ENCODE assay signal across 20 mouse cellular contexts in genomic region chr10:59992024-59992423, GRCm38 (mm10). TPM values are rescaled to one million over a fixed set of nuclear protein-coding genes. Genes with fewer than 3 reads are reported as not detected.
DNase-seq lines count a peak whose midpoint lies in the region; ATAC-seq and TF ChIP-seq lines count a peak whose summit lies in the region.
"Had no signal": no experiment of that assay in that cellular context is flagged by ENCODE, and none has a peak within 500 bp of the region (broad histone marks: within the 10 kb centered on the region; RNA-seq: fewer than 3 reads in every experiment).

No protein-coding gene starts in this region.

- TF ChIP-seq CTCF in hindbrain, postnatal 0 days (IDR thresholded peaks at IDR 0.05; ENCODE audit: low read depth): no peak
- TF ChIP-seq CTCF in kidney, postnatal 0 days (IDR thresholded peaks at IDR 0.05; ENCODE audit: low read depth): no peak

- ATAC-seq in embryonic facial prominence, embryonic 13.5 days (ENCODE audit: insufficient number of reproducible peaks, insufficient read depth, low FRiP score, low TSS enrichment, low read depth): no peak
- ATAC-seq in heart, embryonic 15.5 days (replicated peaks; ENCODE audit: insufficient number of reproducible peaks, insufficient read depth, low FRiP score, low read depth): no peak
- ATAC-seq in hindbrain, postnatal 0 days: peak; percentile 28; the same call in 1 of the 2 replicates
- ATAC-seq in hindbrain, embryonic 14.5 days (ENCODE audit: low FRiP score): no peak
- ATAC-seq in kidney, postnatal 0 days (replicated peaks; ENCODE audit: low FRiP score, low read depth): peak; percentile 47; the same call in 1 of the 2 replicates
- ATAC-seq: CD4-positive, CD25-positive, alpha-beta regulatory T cell, adult 4 months; forebrain, embryonic 15.5 days; inflammation-experienced regulatory T-cells, adult 6 months had no signal

- H3K4me1 ChIP-seq in embryonic facial prominence, embryonic 13.5 days: no peaks in the 10 kb centered on the region
- no peaks in the 10 kb centered on the region for H3K4me1 ChIP-seq in embryonic facial prominence, embryonic 10.5 days
- H3K4me1 ChIP-seq in heart, embryonic 15.5 days (replicated peaks): peaks cover 28% of the 10 kb centered on the region
- H3K4me1 ChIP-seq in hindbrain, postnatal 0 days (ENCODE audit: insufficient read depth, low read length): no peaks in the 10 kb centered on the region
- 0 out of 2 replicates have a peak, but pooled peaks cover 5% of the 10 kb centered on the region for H3K4me1 ChIP-seq in hindbrain, embryonic 14.5 days (replicated peaks; ENCODE audit: control insufficient read depth, insufficient read depth, low read length)
- no peaks in the 10 kb centered on the region for H3K4me1 ChIP-seq in kidney, postnatal 0 days (replicated peaks; ENCODE audit: insufficient read depth, low read length)
- H3K4me1 ChIP-seq: forebrain, embryonic 15.5 days; hindbrain, embryonic 12.5 days had no signal

- peaks cover 90% of the 10 kb centered on the region for H3K36me3 ChIP-seq in embryonic facial prominence, embryonic 13.5 days
- peaks cover 99% of the 10 kb centered on the region for H3K36me3 ChIP-seq in embryonic facial prominence, embryonic 10.5 days (replicated peaks)
- peaks cover 43% of the 10 kb centered on the region for H3K36me3 ChIP-seq in heart, embryonic 15.5 days
- peaks cover 19% of the 10 kb centered on the region for H3K36me3 ChIP-seq in hindbrain, postnatal 0 days (ENCODE audit: insufficient read depth, low read length)
- peaks cover 84% of the 10 kb centered on the region for H3K36me3 ChIP-seq in hindbrain, embryonic 14.5 days (replicated peaks; ENCODE audit: control insufficient read depth, insufficient read depth)
- H3K36me3 ChIP-seq in kidney, postnatal 0 days (ENCODE audit: insufficient read depth, low read length): peaks cover 36% of the 10 kb centered on the region

- H3K4me3 ChIP-seq in embryonic facial prominence, embryonic 13.5 days: no peak overlapping the region
- no peak overlapping the region for H3K4me3 ChIP-seq in embryonic facial prominence, embryonic 10.5 days
- no peak overlapping the region for H3K4me3 ChIP-seq in heart, embryonic 15.5 days
- no peak overlapping the region for H3K4me3 ChIP-seq in hindbrain, postnatal 0 days (ENCODE audit: low read length)
- H3K4me3 ChIP-seq in hindbrain, embryonic 14.5 days (replicated peaks; ENCODE audit: low read length): no peak overlapping the region
- H3K4me3 ChIP-seq in kidney, postnatal 0 days (replicated peaks; ENCODE audit: low read depth, low read length): no peak overlapping the region
- H3K4me3 ChIP-seq: forebrain, embryonic 15.5 days; hindbrain, embryonic 12.5 days had no signal

- DNase-seq in embryonic facial prominence, embryonic 10.5 days (ENCODE audit: low spot score): no peak
- DNase-seq in heart, postnatal 4 days: no peak
- no peak for DNase-seq in hindbrain, postnatal 0 days (ENCODE audit: low spot score)
- no peak for DNase-seq in hindbrain, embryonic 14.5 days (ENCODE audit: low spot score)
- no peak for DNase-seq in kidney, postnatal 0 days (ENCODE audit: low spot score)
- DNase-seq in kidney, postnatal 10 days: no peak
- DNase-seq: adrenal gland, adult 8-10 months; B cell, adult 2 months; cerebellum, adult 2 months; cerebellum, postnatal 10 days; gastrocnemius, postnatal 10 days; heart, postnatal 14 days; kidney, adult 9 months had no signal

- H3K4me2 ChIP-seq in embryonic facial prominence, embryonic 13.5 days: no peak overlapping the region
- no peak overlapping the region for H3K4me2 ChIP-seq in heart, embryonic 15.5 days
- no peak overlapping the region for H3K4me2 ChIP-seq in hindbrain, postnatal 0 days (ENCODE audit: low read depth, low read length)
- no peak overlapping the region for H3K4me2 ChIP-seq in hindbrain, embryonic 14.5 days (replicated peaks)
- no peak overlapping the region for H3K4me2 ChIP-seq in kidney, postnatal 0 days (ENCODE audit: low read length)
- H3K4me2 ChIP-seq: forebrain, embryonic 15.5 days; hindbrain, embryonic 12.5 days had no signal

- H3K27me3 ChIP-seq in embryonic facial prominence, embryonic 13.5 days: no peaks in the 10 kb centered on the region
- no peaks in the 10 kb centered on the region for H3K27me3 ChIP-seq in embryonic facial prominence, embryonic 10.5 days (replicated peaks; ENCODE audit: low read depth, poor library complexity, severe bottlenecking)
- no peaks in the 10 kb centered on the region for H3K27me3 ChIP-seq in heart, embryonic 15.5 days
- no peaks in the 10 kb centered on the region for H3K27me3 ChIP-seq in hindbrain, postnatal 0 days (ENCODE audit: insufficient read depth, low read length)
- H3K27me3 ChIP-seq in hindbrain, embryonic 14.5 days (ENCODE audit: control insufficient read depth, insufficient read depth, low read length): no peaks in the 10 kb centered on the region
- H3K27me3 ChIP-seq in kidney, postnatal 0 days (ENCODE audit: insufficient read depth, low read length): no peaks in the 10 kb centered on the region
- H3K27me3 ChIP-seq: forebrain, embryonic 15.5 days; hindbrain, embryonic 12.5 days had no signal

- H3K9me3 ChIP-seq in embryonic facial prominence, embryonic 13.5 days: no peaks in the 10 kb centered on the region
- no peaks in the 10 kb centered on the region for H3K9me3 ChIP-seq in embryonic facial prominence, embryonic 10.5 days
- H3K9me3 ChIP-seq in heart, embryonic 15.5 days (replicated peaks): no peaks in the 10 kb centered on the region
- H3K9me3 ChIP-seq in hindbrain, postnatal 0 days (ENCODE audit: low read length): no peaks in the 10 kb centered on the region
- H3K9me3 ChIP-seq in hindbrain, embryonic 14.5 days (ENCODE audit: control insufficient read depth, low read length): no peaks in the 10 kb centered on the region
- no peaks in the 10 kb centered on the region for H3K9me3 ChIP-seq in kidney, postnatal 0 days (replicated peaks; ENCODE audit: low read length)
- H3K9me3 ChIP-seq: forebrain, embryonic 15.5 days; G1E; hindbrain, embryonic 12.5 days had no signal

- H3K27ac ChIP-seq in embryonic facial prominence, embryonic 13.5 days: no peak overlapping the region
- no peak overlapping the region for H3K27ac ChIP-seq in embryonic facial prominence, embryonic 10.5 days (replicated peaks)
- peak overlapping the region; percentile 9; the same call in 1 of the 2 replicates for H3K27ac ChIP-seq in heart, embryonic 15.5 days
- no peak overlapping the region for H3K27ac ChIP-seq in hindbrain, postnatal 0 days
- no peak overlapping the region for H3K27ac ChIP-seq in hindbrain, embryonic 14.5 days
- H3K27ac ChIP-seq in kidney, postnatal 0 days: no peak overlapping the region
- H3K27ac ChIP-seq: forebrain, embryonic 15.5 days; hindbrain, embryonic 12.5 days had no signal

- WGBS in embryonic facial prominence, embryonic 13.5 days: 93% methylated on average over 8 of the region's 8 CpGs
- WGBS in embryonic facial prominence, embryonic 10.5 days: 89% methylated on average over 8 of the region's 8 CpGs
- 61% methylated on average over 8 of the region's 8 CpGs for WGBS in heart, embryonic 15.5 days
- WGBS in hindbrain, postnatal 0 days: 91% methylated on average over 8 of the region's 8 CpGs
- 94% methylated on average over 8 of the region's 8 CpGs for WGBS in hindbrain, embryonic 14.5 days
- WGBS in kidney, postnatal 0 days: 55% methylated on average over 8 of the region's 8 CpGs

- 0 out of 2 replicates have a peak overlapping the region, but pooled peaks have one; percentile 27 for H3K9ac ChIP-seq in embryonic facial prominence, embryonic 13.5 days
- H3K9ac ChIP-seq in heart, embryonic 15.5 days: no peak overlapping the region
- no peak overlapping the region for H3K9ac ChIP-seq in hindbrain, postnatal 0 days (replicated peaks; ENCODE audit: low read length)
- no peak overlapping the region for H3K9ac ChIP-seq in hindbrain, embryonic 14.5 days
- no peak overlapping the region for H3K9ac ChIP-seq in kidney, postnatal 0 days (ENCODE audit: low read depth, low read length)
- H3K9ac ChIP-seq: forebrain, embryonic 15.5 days; hindbrain, embryonic 12.5 days had no signal

RNA-seq across cellular contexts. Expression of gene Ascc1, which starts 10.6 kb away (rescaled TPM):
- 48.3 and 50.3 TPM in 2 replicates for polyA plus RNA-seq in embryonic facial prominence, embryonic 13.5 days (2015; fragmentation: Nextera tagmentation; extraction: Ambion mirVana)
- 35.8 and 41.8 TPM in 2 replicates for polyA plus RNA-seq in embryonic facial prominence, embryonic 10.5 days (2016; fragmentation: Nextera tagmentation; extraction: Ambion mirVana)
- polyA plus RNA-seq in heart, embryonic 15.5 days (2015; fragmentation: Nextera tagmentation; extraction: Ambion mirVana): 36.1 and 40.6 TPM in 2 replicates
- total RNA-seq in heart, postnatal 4 days (2021): 10 to 100 TPM; 20.2 to 22.0 TPM
- 10.6 and 11.5 TPM in 2 replicates for total RNA-seq in hindbrain, postnatal 0 days (2014; rRNA removed)
- 41.8 and 42.9 TPM in 2 replicates for polyA plus RNA-seq in hindbrain, postnatal 0 days (2015; fragmentation: Nextera tagmentation; extraction: Ambion mirVana)
- polyA plus RNA-seq in hindbrain, embryonic 14.5 days (2014; fragmentation: Nextera tagmentation; extraction: Ambion mirVana): 45.6 and 45.9 TPM in 2 replicates
- polyA plus RNA-seq in kidney, postnatal 0 days (2015; fragmentation: Nextera tagmentation; extraction: Ambion mirVana): 57.8 and 64.1 TPM in 2 replicates

RNA-seq across cellular contexts. Expression of gene Anapc16, which starts 10.9 kb away (rescaled TPM):
- polyA plus RNA-seq in embryonic facial prominence, embryonic 13.5 days (2015; fragmentation: Nextera tagmentation; extraction: Ambion mirVana): 116 and 128 TPM in 2 replicates
- polyA plus RNA-seq in embryonic facial prominence, embryonic 10.5 days (2016; fragmentation: Nextera tagmentation; extraction: Ambion mirVana): 104 and 109 TPM in 2 replicates
- polyA plus RNA-seq in heart, embryonic 15.5 days (2015; fragmentation: Nextera tagmentation; extraction: Ambion mirVana): 85.4 and 92.2 TPM in 2 replicates
- total RNA-seq in heart, postnatal 4 days (2021): 10 to 100 TPM; 70.5 to 73.5 TPM
- 62.6 and 70.1 TPM in 2 replicates for total RNA-seq in hindbrain, postnatal 0 days (2014; rRNA removed)
- 132 and 133 TPM in 2 replicates for polyA plus RNA-seq in hindbrain, postnatal 0 days (2015; fragmentation: Nextera tagmentation; extraction: Ambion mirVana)
- polyA plus RNA-seq in hindbrain, embryonic 14.5 days (2014; fragmentation: Nextera tagmentation; extraction: Ambion mirVana): 94.2 and 110 TPM in 2 replicates
- polyA plus RNA-seq in kidney, postnatal 0 days (2015; fragmentation: Nextera tagmentation; extraction: Ambion mirVana): 103 and 106 TPM in 2 replicates

RNA-seq across cellular contexts. Expression of gene Ddit4, which starts 40.4 kb away (rescaled TPM):
- polyA plus RNA-seq in embryonic facial prominence, embryonic 13.5 days (2015; fragmentation: Nextera tagmentation; extraction: Ambion mirVana): 86.5 and 93.1 TPM in 2 replicates
- polyA plus RNA-seq in embryonic facial prominence, embryonic 10.5 days (2016; fragmentation: Nextera tagmentation; extraction: Ambion mirVana): 35.9 and 42.0 TPM in 2 replicates
- polyA plus RNA-seq in heart, embryonic 15.5 days (2015; fragmentation: Nextera tagmentation; extraction: Ambion mirVana): 22.7 and 33.4 TPM in 2 replicates
- 10 to 100 TPM; 31.4 to 36.9 TPM for total RNA-seq in heart, postnatal 4 days (2021)
- 55.9 and 76.6 TPM in 2 replicates for total RNA-seq in hindbrain, postnatal 0 days (2014; rRNA removed)
- 55.2 and 56.9 TPM in 2 replicates for polyA plus RNA-seq in hindbrain, postnatal 0 days (2015; fragmentation: Nextera tagmentation; extraction: Ambion mirVana)
- 8.8 and 10.5 TPM in 2 replicates for polyA plus RNA-seq in hindbrain, embryonic 14.5 days (2014; fragmentation: Nextera tagmentation; extraction: Ambion mirVana)
- polyA plus RNA-seq in kidney, postnatal 0 days (2015; fragmentation: Nextera tagmentation; extraction: Ambion mirVana): 23.0 and 24.0 TPM in 2 replicates

Comparison
In these comparisons a context has a peak if more than half of its experiments do, and no peak if none do; other contexts are left out.
1. ATAC-seq: peak in hindbrain, postnatal 0 days (single experiment) and kidney, postnatal 0 days (single experiment); none in embryonic facial prominence, embryonic 13.5 days (single experiment), heart, embryonic 15.5 days (single experiment) and hindbrain, embryonic 14.5 days (single experiment).